Mouse (Mus musculus): ENCODE measurements around the gene Dock10.

Dock10 gene

GRCm38 (mm10) chr1:80727403-80727802 lies 30.9 kb downstream of the Dock10 start:
- DNase-seq = no peak

GRCm38 (mm10) chr1:80722647-80723046 lies 35.7 kb downstream of the Dock10 start:
- peak; percentile 61 to 71 for DNase-seq

- DNase-seq = no peak
Measured at GRCm38 (mm10) chr1:80722001-80722400, 36.3 kb downstream of the Dock10 start.

GRCm38 (mm10) chr1:80721181-80721580 lies 37.1 kb downstream of the Dock10 start:
- no peak for DNase-seq

- DNase-seq = no peak
Measured at GRCm38 (mm10) chr1:80720146-80720545, 38.2 kb downstream of the Dock10 start.

GRCm38 (mm10) chr1:80719436-80719835 lies 38.9 kb downstream of the Dock10 start:
- no peak for DNase-seq

- no peak for DNase-seq
Measured at GRCm38 (mm10) chr1:80718666-80719065, 39.7 kb downstream of the Dock10 start.

- no peak for DNase-seq
Measured at GRCm38 (mm10) chr1:80715917-80716316, 42.4 kb downstream of the Dock10 start.

- no peak for DNase-seq
Measured at GRCm38 (mm10) chr1:80713920-80714319, 44.4 kb downstream of the Dock10 start.

GRCm38 (mm10) chr1:80710607-80711261 lies 47.6 kb downstream of the Dock10 start:
- no peak for DNase-seq

GRCm38 (mm10) chr1:80710097-80710541 lies 48.2 kb downstream of the Dock10 start:
- no peak for DNase-seq

- no peak for DNase-seq
Measured at GRCm38 (mm10) chr1:80709299-80709698, 49.0 kb downstream of the Dock10 start.

GRCm38 (mm10) chr1:80703279-80703678 lies 55.0 kb downstream of the Dock10 start:
- no peak for DNase-seq

GRCm38 (mm10) chr1:80676004-80676673 lies 82.2 kb downstream of the Dock10 start:
- no peak for DNase-seq

- no peak for DNase-seq
Measured at GRCm38 (mm10) chr1:80671730-80672129, 86.6 kb downstream of the Dock10 start.

- DNase-seq = no peak
Measured at GRCm38 (mm10) chr1:80671056-80671455, 87.3 kb downstream of the Dock10 start.

- peak; percentile 18 for DNase-seq
Measured at GRCm38 (mm10) chr1:80670387-80670786, 87.9 kb downstream of the Dock10 start.

GRCm38 (mm10) chr1:80665761-80666160 lies 92.6 kb downstream of the Dock10 start:
- DNase-seq = no peak

- peak; percentile 64 to 72 for DNase-seq
Measured at GRCm38 (mm10) chr1:80665161-80665560, 93.2 kb downstream of the Dock10 start.

- DNase-seq = peak; percentile 18 to 23
Measured at GRCm38 (mm10) chr1:80661506-80662402, 96.6 kb downstream of the Dock10 start.

GRCm38 (mm10) chr1:80659465-80660245 lies 98.7 kb downstream of the Dock10 start:
- no peak for DNase-seq

GRCm38 (mm10) chr1:80656389-80656788 lies 101.9 kb downstream of the Dock10 start:
- no peak for DNase-seq

- DNase-seq = no peak
Measured at GRCm38 (mm10) chr1:80655854-80656253, 102.5 kb downstream of the Dock10 start.
